Mouse (Mus musculus) cerebellum, adult 9-11 months (tissue): ENCODE results near the gene Notch1.

Experiments used
- DNase-seq: peaks from one replicate; pipeline ENCODE4 v3.0.0; 2022

Gene Notch1

GRCm38 (mm10) chr2:26498694-26499093 is 17.8 kb downstream of the Notch1 start:
- DNase-seq, result no peak

- no peak for DNase-seq
Measured at GRCm38 (mm10) chr2:26497861-26498533, 18.5 kb downstream of the Notch1 start.

- no peak for DNase-seq
Measured at GRCm38 (mm10) chr2:26496451-26496850, 20.0 kb downstream of the Notch1 start.

GRCm38 (mm10) chr2:26495701-26496100 is 20.8 kb downstream of the Notch1 start:
- no peak for DNase-seq

- no peak for DNase-seq
Measured at GRCm38 (mm10) chr2:26494991-26495390, 21.5 kb downstream of the Notch1 start.

- DNase-seq, result no peak
Measured at GRCm38 (mm10) chr2:26494396-26494795, 22.1 kb downstream of the Notch1 start.

- DNase-seq, result no peak
Measured at GRCm38 (mm10) chr2:26493021-26493781, 23.3 kb downstream of the Notch1 start.

GRCm38 (mm10) chr2:26490760-26491301 is 25.6 kb downstream of the Notch1 start:
- no peak for DNase-seq

GRCm38 (mm10) chr2:26488535-26489135 is 27.8 kb downstream of the Notch1 start:
- no peak for DNase-seq

GRCm38 (mm10) chr2:26487322-26488021 is 29.0 kb downstream of the Notch1 start:
- DNase-seq, result peak; percentile 61

- no peak for DNase-seq
Measured at GRCm38 (mm10) chr2:26486835-26487321, 29.6 kb downstream of the Notch1 start.

GRCm38 (mm10) chr2:26486264-26486810 is 30.1 kb downstream of the Notch1 start:
- no peak for DNase-seq

- no peak for DNase-seq
Measured at GRCm38 (mm10) chr2:26485710-26486109, 30.8 kb downstream of the Notch1 start.

GRCm38 (mm10) chr2:26485278-26485677 is 31.2 kb downstream of the Notch1 start:
- no peak for DNase-seq

- DNase-seq, result no peak
Measured at GRCm38 (mm10) chr2:26484169-26484568, 32.3 kb downstream of the Notch1 start.

GRCm38 (mm10) chr2:26483230-26483869 is 33.1 kb downstream of the Notch1 start:
- no peak for DNase-seq

GRCm38 (mm10) chr2:26482824-26483223 is 33.6 kb downstream of the Notch1 start:
- no peak for DNase-seq

GRCm38 (mm10) chr2:26481724-26482495 is 34.6 kb downstream of the Notch1 start:
- DNase-seq, result no peak

- no peak for DNase-seq
Measured at GRCm38 (mm10) chr2:26480911-26481310, 35.6 kb downstream of the Notch1 start.

GRCm38 (mm10) chr2:26478685-26479205 is 37.7 kb downstream of the Notch1 start:
- no peak for DNase-seq

GRCm38 (mm10) chr2:26477911-26478310 is 38.6 kb downstream of the Notch1 start:
- no peak for DNase-seq
